Mouse (Mus musculus) forebrain, embryonic 11.5 days (tissue): ENCODE data around the gene Banf2. TPM values are rescaled to one million over a fixed set of nuclear protein-coding genes. Genes with fewer than 3 reads are reported as not detected.

Source experiments
- ATAC-seq: fragments of 200-750 bp; cut with Nextera tagmentation; replicated peaks from 2 replicates; pipeline ENCODE4 v1.8.0; 2017; ENCODE audit warnings: moderate TSS enrichment; ENCODE audit not compliant: low FRiP score
- DNase-seq: peaks from one replicate; pipeline ENCODE4 v3.0.0-alpha.2; 2017; ENCODE audit warnings: low spot score
- H3K27ac ChIP-seq: fragments of 300-500 bp; sonication (generic); 2 replicates; pipeline ENCODE4 v1.5.1; 2014; ENCODE audit warnings: low read depth, low read length
- H3K27me3 ChIP-seq: fragments of 300-500 bp; sonication (generic); 2 replicates; pipeline ENCODE4 v1.6.1; 2014; ENCODE audit warnings: mild to moderate bottlenecking, low read length, mixed read lengths; ENCODE audit not compliant: control insufficient read depth, insufficient read depth
- H3K36me3 ChIP-seq: fragments of 300-500 bp; sonication (generic); 2 replicates; pipeline ENCODE4 v1.6.1; 2014; ENCODE audit warnings: mild to moderate bottlenecking, low read length, moderate library complexity, mixed read lengths; ENCODE audit not compliant: control insufficient read depth, insufficient read depth
- H3K4me1 ChIP-seq: fragments of 300-500 bp; sonication (generic); replicated peaks from 2 replicates; pipeline ENCODE4 v1.6.1; 2014; ENCODE audit warnings: low read length, mixed read lengths; ENCODE audit not compliant: control insufficient read depth, insufficient read depth
- H3K4me2 ChIP-seq: fragments of 300-500 bp; sonication (generic); 2 replicates; pipeline ENCODE4 v1.6.1; 2014; ENCODE audit warnings: low read depth, mild to moderate bottlenecking, low read length, moderate library complexity, mixed read lengths; ENCODE audit not compliant: severe bottlenecking
- H3K4me3 ChIP-seq: fragments of 300-500 bp; sonication (generic); 2 replicates; pipeline ENCODE4 v1.5.1; 2014; ENCODE audit warnings: low read depth, low read length
- H3K9ac ChIP-seq: fragments of 300-500 bp; sonication (generic); 2 replicates; pipeline ENCODE4 v1.6.1; 2014; ENCODE audit warnings: low read length
- H3K9me3 ChIP-seq: fragments of 300-500 bp; sonication (generic); 2 replicates; pipeline ENCODE4 v1.6.1; 2016; ENCODE audit warnings: low read length, mixed read lengths; ENCODE audit not compliant: control insufficient read depth
- WGBS: fragments of 180-500 bp; shearing (Covaris S2); extraction: QIAGEN DNeasy Blood & Tissue Kit; methylation state at CpG from one replicate; pipeline ENCODE4 v1.1.7; 2014; 5-methylcytosine and 5-hydroxymethylcytosine counted together
- polyA plus RNA-seq: library from polyadenylated mRNA; unstranded; fragments of >200 nt; fragmentation: Nextera tagmentation; extraction: Ambion mirVana; gene quantifications from 2 replicates; pipeline ENCODE4 v1.2.1, GENCODE M21; 2014

Banf2 gene
- polyA plus RNA-seq, 1 experiment from 2014 or later, result not detected

DNA sequence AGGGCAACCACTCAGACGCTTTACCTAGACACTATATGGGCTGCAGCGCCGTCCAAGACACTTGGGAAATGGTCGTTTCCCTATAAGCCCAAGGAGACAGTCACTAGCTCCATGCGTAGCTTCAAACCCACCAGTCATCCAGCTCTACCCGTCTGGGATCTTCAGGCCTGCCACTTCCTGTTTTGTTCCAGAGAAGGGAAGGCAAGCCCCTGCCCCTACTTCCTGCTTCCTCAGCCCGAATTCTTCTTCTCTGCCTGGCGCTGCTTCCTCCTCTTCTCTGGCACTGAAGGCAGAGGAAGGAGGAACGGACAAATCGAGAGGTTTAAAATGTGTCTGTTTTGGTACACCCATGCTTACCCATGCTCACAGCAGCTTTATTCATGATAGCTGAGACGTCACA lies 14.1 kb downstream of the Banf2 start:
- Histone ChIP-seq H3K4me1 (no peaks in the 10 kb centered on the region), H3K9ac (no peak overlapping the region), H3K27ac (no peak overlapping the region), H3K9me3 (no peaks in the 10 kb centered on the region; the same call in 1 of the 2 replicates), H3K36me3 (no peaks in the 10 kb centered on the region), H3K4me3 (no peak overlapping the region), H3K27me3 (no peaks in the 10 kb centered on the region), H3K4me2 (no peak overlapping the region)
- WGBS, result 83% methylated on average over 11 of the region's 11 CpGs
- DNase-seq (no peak), ATAC-seq (no peak)

DNA sequence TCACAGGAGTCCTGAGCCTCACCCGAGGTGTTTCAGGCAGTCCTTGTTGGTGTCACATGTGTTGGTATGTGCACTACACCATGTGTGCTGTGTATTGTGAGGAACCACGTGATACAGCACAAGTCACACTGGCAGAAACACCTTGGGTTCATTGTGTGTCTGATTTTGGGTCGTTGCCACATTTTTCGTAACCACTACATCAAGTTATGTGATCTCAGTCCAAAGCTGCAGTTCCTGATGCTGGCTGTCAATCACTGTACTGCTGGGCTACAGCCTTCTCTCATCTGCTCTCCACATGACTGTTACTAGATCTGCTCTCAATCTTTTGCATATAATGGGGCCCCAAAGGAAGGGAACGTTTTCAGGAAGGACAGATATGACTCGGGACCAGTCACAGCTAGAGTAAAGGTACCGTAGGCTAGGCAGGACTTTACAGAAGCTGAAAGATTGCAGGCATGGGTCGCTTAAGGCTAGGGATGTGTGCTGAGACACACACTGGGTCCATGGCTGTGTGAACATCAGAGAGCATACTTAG lies 17.4 kb downstream of the Banf2 start:
- Histone ChIP-seq H3K4me3 (no peak overlapping the region), H3K9me3 (no peaks in the 10 kb centered on the region), H3K27ac (no peak overlapping the region), H3K4me1 (no peaks in the 10 kb centered on the region), H3K36me3 (no peaks in the 10 kb centered on the region), H3K4me2 (no peak overlapping the region), H3K9ac (no peak overlapping the region), H3K27me3 (no peaks in the 10 kb centered on the region)
- 83% methylated on average over 8 of the region's 8 CpGs for WGBS
- DNase-seq (no peak), ATAC-seq (no peak)

DNA sequence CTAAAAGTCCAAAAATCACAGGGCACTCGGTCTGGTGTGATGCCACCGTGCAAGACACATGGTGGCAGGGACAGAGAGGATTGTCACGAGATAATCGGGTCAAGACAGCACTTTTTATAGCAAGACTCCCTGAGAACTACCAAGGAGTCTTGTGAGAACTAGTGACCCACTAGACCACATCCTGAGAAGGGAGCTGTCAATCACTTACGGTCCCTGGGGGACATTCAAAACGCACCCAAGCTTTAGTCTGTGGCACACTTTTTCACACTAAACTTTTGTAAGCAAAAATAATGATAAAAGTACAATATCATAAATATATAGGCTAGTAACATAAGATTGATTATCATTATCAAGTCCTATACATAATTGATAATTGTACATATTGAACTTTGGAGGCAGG lies 18.0 kb downstream of the Banf2 start:
- Histone ChIP-seq H3K4me1 (no peaks in the 10 kb centered on the region), H3K27me3 (no peaks in the 10 kb centered on the region), H3K9ac (no peak overlapping the region), H3K36me3 (no peaks in the 10 kb centered on the region), H3K9me3 (no peaks in the 10 kb centered on the region), H3K4me2 (no peak overlapping the region), H3K27ac (no peak overlapping the region), H3K4me3 (no peak overlapping the region)
- no peak for DNase-seq
- no peak for ATAC-seq
- 87% methylated on average over 6 of the region's 6 CpGs for WGBS

GRCm38 (mm10) chr2:144052410-144053065 lies 19.7 kb downstream of the Banf2 start:
- no peak for ATAC-seq
- WGBS, result 94% methylated on average over 8 of the region's 8 CpGs

DNA sequence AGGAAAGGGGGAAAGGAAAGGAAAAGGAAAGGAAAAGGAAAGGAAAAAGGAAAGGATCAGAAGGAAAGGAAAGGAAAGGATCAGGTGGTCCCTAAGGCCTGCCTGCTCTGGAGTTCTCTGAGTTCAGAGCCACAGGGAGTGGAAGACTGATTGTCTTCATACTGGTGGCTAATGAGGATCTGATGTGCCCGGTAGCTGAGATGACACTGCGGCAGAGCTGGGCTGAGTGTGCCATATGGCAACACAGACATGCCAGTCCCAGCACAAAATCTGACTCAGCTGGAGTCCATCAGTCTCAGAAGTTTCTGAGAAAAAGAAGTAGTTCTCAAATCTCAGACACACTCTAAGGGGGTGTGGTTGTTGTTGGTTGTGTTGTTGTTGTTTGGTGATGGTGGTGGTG lies 24.9 kb downstream of the Banf2 start:
- DNase-seq (no peak), ATAC-seq (no peak)
- H3K4me3 ChIP-seq, result no peak overlapping the region
- H3K9me3 ChIP-seq, result no peaks in the 10 kb centered on the region
- no peak overlapping the region for H3K27ac ChIP-seq
- H3K4me2 ChIP-seq, result no peak overlapping the region
- H3K36me3 ChIP-seq, result no peaks in the 10 kb centered on the region
- no peaks in the 10 kb centered on the region for H3K27me3 ChIP-seq
- H3K9ac ChIP-seq, result no peak overlapping the region
- WGBS, result 71% methylated on average over 2 of the region's 2 CpGs
- no peaks in the 10 kb centered on the region for H3K4me1 ChIP-seq

More at GRCm38 (mm10) chr2:144052410-144053065, 19.7 kb downstream of the Banf2 start:
- H3K9ac ChIP-seq, result no peak overlapping the region
- H3K36me3 ChIP-seq, result no peaks in the 10 kb centered on the region
- H3K27me3 ChIP-seq, result no peaks in the 10 kb centered on the region
- no peak overlapping the region for H3K27ac ChIP-seq
- no peak overlapping the region for H3K4me3 ChIP-seq
- no peak overlapping the region for H3K4me2 ChIP-seq
- H3K9me3 ChIP-seq, result no peaks in the 10 kb centered on the region
- no peak for DNase-seq
- no peaks in the 10 kb centered on the region for H3K4me1 ChIP-seq

GRCm38 (mm10) chr2:144061701-144062100 lies 28.8 kb downstream of the Banf2 start:
- no peaks in the 10 kb centered on the region for H3K27me3 ChIP-seq
- WGBS, result 86% methylated on average over 6 of the region's 6 CpGs

DNA sequence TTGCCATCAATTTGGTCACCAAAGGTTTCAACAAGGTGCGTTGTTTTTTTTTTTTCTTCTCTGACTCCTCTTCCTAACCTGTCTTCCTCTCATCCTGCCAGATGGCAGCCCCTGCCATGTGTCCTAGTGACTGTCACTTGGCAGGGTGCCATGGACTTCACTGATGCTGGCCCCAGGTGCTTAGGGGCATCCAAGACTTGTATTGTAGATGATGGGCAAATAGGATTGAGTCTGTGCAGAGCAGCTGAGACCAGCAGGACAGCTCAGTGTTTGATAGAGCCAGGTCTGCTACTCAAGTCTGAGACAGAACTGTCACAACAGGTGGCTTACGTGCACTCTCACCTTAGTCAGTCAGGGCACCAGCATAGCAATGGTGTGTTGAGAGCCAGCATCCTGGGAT lies 32.6 kb downstream of the Banf2 start:
- Histone ChIP-seq H3K27me3 (no peaks in the 10 kb centered on the region), H3K9ac (no peak overlapping the region), H3K4me3 (no peak overlapping the region), H3K4me2 (no peak overlapping the region), H3K27ac (no peak overlapping the region), H3K4me1 (no peaks in the 10 kb centered on the region), H3K36me3 (no peaks in the 10 kb centered on the region), H3K9me3 (no peaks in the 10 kb centered on the region)
- ATAC-seq (no peak), DNase-seq (no peak)
- WGBS, result 98% methylated on average over 2 of the region's 2 CpGs

More at GRCm38 (mm10) chr2:144061701-144062100, 28.8 kb downstream of the Banf2 start:
- no peak overlapping the region for H3K4me2 ChIP-seq
- DNase-seq (no peak), ATAC-seq (no peak)
- H3K4me1 ChIP-seq, result no peaks in the 10 kb centered on the region
- H3K27ac ChIP-seq, result no peak overlapping the region
- no peak overlapping the region for H3K9ac ChIP-seq
- H3K4me3 ChIP-seq, result no peak overlapping the region
- no peaks in the 10 kb centered on the region for H3K36me3 ChIP-seq
- H3K9me3 ChIP-seq, result no peaks in the 10 kb centered on the region

DNA sequence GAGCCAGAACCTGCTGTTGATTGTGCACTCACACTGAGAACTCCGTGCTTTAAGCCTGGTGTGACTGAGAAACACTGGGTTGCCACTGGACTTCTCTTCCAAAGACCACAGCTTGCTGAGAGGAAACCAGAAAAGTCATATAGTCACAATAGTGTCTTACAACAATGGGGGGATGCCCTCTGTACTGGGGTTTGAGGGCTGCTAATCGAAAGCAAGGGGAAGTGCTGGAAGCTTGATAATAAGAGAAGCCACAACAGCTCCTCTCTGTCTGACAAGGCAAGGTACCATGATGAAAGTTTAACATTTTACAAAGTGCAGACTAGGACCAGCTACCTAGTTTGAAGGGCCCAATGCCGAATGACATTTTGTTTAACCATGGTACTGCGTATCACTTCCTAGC lies 36.8 kb downstream of the Banf2 start:
- Histone ChIP-seq H3K4me3 (no peak overlapping the region), H3K27me3 (no peaks in the 10 kb centered on the region), H3K9me3 (no peaks in the 10 kb centered on the region), H3K4me2 (no peak overlapping the region), H3K9ac (no peak overlapping the region), H3K27ac (no peak overlapping the region), H3K36me3 (no peaks in the 10 kb centered on the region), H3K4me1 (no peaks in the 10 kb centered on the region)
- ATAC-seq, result no peak
- DNase-seq, result no peak
- WGBS, result 88% methylated on average over 4 of the region's 4 CpGs

DNA sequence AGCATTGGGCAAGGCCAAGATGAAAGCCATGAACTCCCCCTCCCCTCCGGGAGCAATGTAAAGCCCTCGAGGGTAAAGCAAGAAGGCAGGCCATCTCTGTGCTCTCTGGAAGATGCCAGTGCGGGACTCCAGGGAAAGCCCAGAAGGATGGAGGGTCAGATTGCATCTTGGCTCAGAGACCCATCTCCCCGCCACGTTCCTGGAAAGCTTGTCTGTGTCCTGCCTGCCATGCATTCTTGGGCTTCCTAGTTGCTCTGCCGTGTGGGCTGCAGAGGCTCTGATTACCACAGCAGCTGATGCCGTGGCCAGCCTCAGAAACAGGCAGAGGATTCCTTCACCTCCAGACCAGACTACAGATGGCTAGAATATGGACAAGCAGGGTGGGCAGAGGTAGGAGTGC lies 37.6 kb downstream of the Banf2 start:
- DNase-seq, result no peak
- Histone ChIP-seq H3K9ac (no peak overlapping the region), H3K4me1 (no peaks in the 10 kb centered on the region), H3K36me3 (no peaks in the 10 kb centered on the region), H3K27ac (no peak overlapping the region), H3K4me3 (no peak overlapping the region), H3K4me2 (no peak overlapping the region), H3K27me3 (no peaks in the 10 kb centered on the region), H3K9me3 (no peaks in the 10 kb centered on the region)
- 75% methylated on average over 7 of the region's 7 CpGs for WGBS
- no peak for ATAC-seq
